Mouse (Mus musculus) hindbrain, embryonic 14.5 days (tissue): ENCODE data around the gene Zfp341. TPM values are rescaled to one million over a fixed set of nuclear protein-coding genes. Genes with fewer than 3 reads are reported as not detected.

Experiments used
- ATAC-seq: fragments of 200-750 bp; cut with Nextera tagmentation; 2 replicates; pipeline ENCODE4 v1.8.0; 2017; ENCODE audit warnings: moderate number of reproducible peaks, mild to moderate bottlenecking, moderate TSS enrichment, moderate library complexity; ENCODE audit not compliant: low FRiP score
- DNase-seq: peaks from one replicate; pipeline ENCODE4 v3.0.0-alpha.2; 2015; ENCODE audit warnings: low spot score
- H3K27ac ChIP-seq: fragments of 300-500 bp; sonication (generic); 2 replicates; pipeline ENCODE4 v1.5.1; 2014; ENCODE audit warnings: mild to moderate bottlenecking, moderate library complexity
- H3K27me3 ChIP-seq: fragments of 300-500 bp; sonication (generic); 2 replicates; pipeline ENCODE4 v1.6.1; 2014; ENCODE audit warnings: mild to moderate bottlenecking, low read length, mixed read lengths; ENCODE audit not compliant: control insufficient read depth, insufficient read depth
- H3K36me3 ChIP-seq: fragments of 300-500 bp; sonication (generic); replicated peaks from 2 replicates; pipeline ENCODE4 v1.6.1; 2014; ENCODE audit not compliant: control insufficient read depth, insufficient read depth
- H3K4me1 ChIP-seq: fragments of 300-500 bp; sonication (generic); replicated peaks from 2 replicates; pipeline ENCODE4 v1.6.1; 2014; ENCODE audit warnings: antibody characterized with exemption, low read length, mixed read lengths; ENCODE audit not compliant: control insufficient read depth, insufficient read depth
- H3K4me2 ChIP-seq: fragments of 300-500 bp; sonication (generic); replicated peaks from 2 replicates; pipeline ENCODE4 v1.6.1; 2014; ENCODE audit warnings: mild to moderate bottlenecking, moderate library complexity
- H3K4me3 ChIP-seq: fragments of 300-500 bp; sonication (generic); replicated peaks from 2 replicates; pipeline ENCODE4 v1.5.1; 2014; ENCODE audit warnings: mild to moderate bottlenecking, low read length
- H3K9ac ChIP-seq: fragments of 300-500 bp; sonication (generic); 2 replicates; pipeline ENCODE4 v1.6.1; 2014
- H3K9me3 ChIP-seq: fragments of 300-500 bp; sonication (generic); 2 replicates; pipeline ENCODE4 v1.6.1; 2016; ENCODE audit warnings: low read length; ENCODE audit not compliant: control insufficient read depth
- WGBS: fragments of 180-500 bp; shearing (Covaris S2); extraction: QIAGEN DNeasy Blood & Tissue Kit; methylation state at CpG from one replicate; pipeline ENCODE4 v1.1.7; 2014; 5-methylcytosine and 5-hydroxymethylcytosine counted together
- polyA plus RNA-seq: library from polyadenylated mRNA; unstranded; fragments of >200 nt; fragmentation: Nextera tagmentation; extraction: Ambion mirVana; gene quantifications from 2 replicates; pipeline ENCODE4 v1.2.1, GENCODE M21; 2014

Gene Zfp341
- polyA plus RNA-seq, 1 experiment from 2014 or later: 2.0 TPM

GRCm38 (mm10) chr2:154617061-154617460, 4.0 kb downstream of the Zfp341 start:
- Histone ChIP-seq H3K4me1 (peaks cover 15% of the 10 kb centered on the region), H3K9ac (no peak overlapping the region), H3K27me3 (no peaks in the 10 kb centered on the region), H3K27ac (no peak overlapping the region), H3K9me3 (no peaks in the 10 kb centered on the region), H3K4me2 (no peak overlapping the region), H3K36me3 (peaks cover 9% of the 10 kb centered on the region), H3K4me3 (no peak overlapping the region)
- ATAC-seq (no peak), DNase-seq (no peak)
- WGBS: 89% methylated on average over 3 of the region's 3 CpGs

- 90% methylated on average over 5 of the region's 5 CpGs for WGBS
- Histone ChIP-seq H3K4me2 (no peak overlapping the region), H3K9me3 (0 out of 2 replicates have a peak, but pooled peaks cover 3% of the 10 kb centered on the region), H3K4me3 (no peak overlapping the region), H3K27me3 (no peaks in the 10 kb centered on the region), H3K27ac (no peak overlapping the region), H3K36me3 (peaks cover 53% of the 10 kb centered on the region), H3K4me1 (no peaks in the 10 kb centered on the region), H3K9ac (no peak overlapping the region)
- no peak for ATAC-seq
- no peak for DNase-seq
Measured at GRCm38 (mm10) chr2:154621684-154622083, 8.6 kb downstream of the Zfp341 start.

- ATAC-seq: no peak
- no peak for DNase-seq
- H3K4me1 ChIP-seq: no peaks in the 10 kb centered on the region
- no peak overlapping the region for H3K4me2 ChIP-seq
- 0 out of 2 replicates have a peak, but pooled peaks cover 3% of the 10 kb centered on the region for H3K9me3 ChIP-seq
- H3K4me3 ChIP-seq: no peak overlapping the region
- no peak overlapping the region for H3K27ac ChIP-seq
- no peak overlapping the region for H3K9ac ChIP-seq
- H3K36me3 ChIP-seq: peaks cover 64% of the 10 kb centered on the region
- H3K27me3 ChIP-seq: no peaks in the 10 kb centered on the region
Measured at GRCm38 (mm10) chr2:154624137-154624536, 11.0 kb downstream of the Zfp341 start.

GRCm38 (mm10) chr2:154630531-154630930, 17.4 kb downstream of the Zfp341 start:
- H3K9me3 ChIP-seq: no peaks in the 10 kb centered on the region
- peaks cover 82% of the 10 kb centered on the region for H3K36me3 ChIP-seq
- H3K4me2 ChIP-seq: no peak overlapping the region
- no peaks in the 10 kb centered on the region for H3K27me3 ChIP-seq
- WGBS: 89% methylated on average over 5 of the region's 5 CpGs
- H3K27ac ChIP-seq: no peak overlapping the region
- DNase-seq (no peak), ATAC-seq (no peak)
- H3K4me1 ChIP-seq: no peaks in the 10 kb centered on the region
- no peak overlapping the region for H3K4me3 ChIP-seq
- no peak overlapping the region for H3K9ac ChIP-seq

GRCm38 (mm10) chr2:154632203-154632780, 19.2 kb downstream of the Zfp341 start:
- Histone ChIP-seq H3K4me3 (no peak overlapping the region), H3K27ac (no peak overlapping the region), H3K9me3 (no peaks in the 10 kb centered on the region), H3K36me3 (peaks cover 78% of the 10 kb centered on the region), H3K4me2 (no peak overlapping the region), H3K4me1 (no peaks in the 10 kb centered on the region), H3K27me3 (no peaks in the 10 kb centered on the region), H3K9ac (no peak overlapping the region)
- ATAC-seq: no peak
- 93% methylated on average over 16 of the region's 16 CpGs for WGBS
- DNase-seq: no peak

GRCm38 (mm10) chr2:154633039-154633742, 20.1 kb downstream of the Zfp341 start:
- peaks cover 81% of the 10 kb centered on the region for H3K36me3 ChIP-seq
- no peak overlapping the region for H3K4me2 ChIP-seq

GRCm38 (mm10) chr2:154633876-154634644, 21.0 kb downstream of the Zfp341 start:
- Histone ChIP-seq H3K4me3 (no peak overlapping the region), H3K9ac (no peak overlapping the region), H3K27ac (no peak overlapping the region), H3K9me3 (peaks cover 5% of the 10 kb centered on the region; the same call in 1 of the 2 replicates), H3K36me3 (peaks cover 79% of the 10 kb centered on the region), H3K4me1 (no peaks in the 10 kb centered on the region), H3K27me3 (no peaks in the 10 kb centered on the region), H3K4me2 (no peak overlapping the region)
- whole genome bisulfite sequencing: 96% methylated on average over 9 of the region's 9 CpGs
- DNase-seq (no peak), ATAC-seq (no peak)

More at GRCm38 (mm10) chr2:154633039-154633742, 20.1 kb downstream of the Zfp341 start:
- Histone ChIP-seq H3K9me3 (peaks cover under 1% of the 10 kb centered on the region; the same call in 1 of the 2 replicates), H3K27me3 (no peaks in the 10 kb centered on the region), H3K27ac (no peak overlapping the region), H3K4me1 (no peaks in the 10 kb centered on the region), H3K4me3 (no peak overlapping the region), H3K9ac (no peak overlapping the region)
- DNase-seq (no peak), ATAC-seq (no peak)
- WGBS: 82% methylated on average over 5 of the region's 5 CpGs

- Histone ChIP-seq H3K9me3 (peaks cover 5% of the 10 kb centered on the region; the same call in 1 of the 2 replicates), H3K27ac (no peak overlapping the region), H3K4me2 (no peak overlapping the region), H3K27me3 (no peaks in the 10 kb centered on the region), H3K4me3 (no peak overlapping the region), H3K9ac (no peak overlapping the region), H3K4me1 (no peaks in the 10 kb centered on the region), H3K36me3 (peaks cover 72% of the 10 kb centered on the region)
- WGBS: 98% methylated on average over 2 of the region's 2 CpGs
- DNase-seq: no peak
- no peak for ATAC-seq
Measured at GRCm38 (mm10) chr2:154635826-154636225, 22.7 kb downstream of the Zfp341 start.

GRCm38 (mm10) chr2:154638521-154638920, 25.4 kb downstream of the Zfp341 start:
- Histone ChIP-seq H3K9me3 (peaks cover 5% of the 10 kb centered on the region; the same call in 1 of the 2 replicates), H3K9ac (no peak overlapping the region), H3K4me2 (no peak overlapping the region), H3K4me1 (no peaks in the 10 kb centered on the region), H3K27me3 (no peaks in the 10 kb centered on the region), H3K4me3 (no peak overlapping the region), H3K36me3 (peaks cover 69% of the 10 kb centered on the region), H3K27ac (no peak overlapping the region)
- 97% methylated on average over 3 of the region's 3 CpGs for WGBS
- ATAC-seq (no peak), DNase-seq (no peak)
